Mouse (Mus musculus) cerebellum, postnatal 10 days (tissue): ENCODE results near the gene Tjp1.
A peak's percentile ranks its signal among the peaks of the same experiment; 100 is the strongest.

Source experiments
- DNase-seq, 2 experiments: peaks; one replicate each; pipeline ENCODE4 v3.0.0; 2021; ENCODE audit warnings: mixed read lengths in 2 of 2

Gene Tjp1

GRCm38 (mm10) chr7:65350348-65351079 is 177.1 kb downstream of the Tjp1 start:
- DNase-seq = no peak

GRCm38 (mm10) chr7:65348540-65348939 is 179.0 kb downstream of the Tjp1 start:
- no peak for DNase-seq

GRCm38 (mm10) chr7:65345314-65345713 is 182.3 kb downstream of the Tjp1 start:
- no peak for DNase-seq

- DNase-seq = no peak
Observed at GRCm38 (mm10) chr7:65337581-65338270, 189.9 kb downstream of the Tjp1 start.

GRCm38 (mm10) chr7:65333081-65333760 is 194.4 kb downstream of the Tjp1 start:
- DNase-seq = no peak

- DNase-seq = peak; percentile 87 to 91
Observed at GRCm38 (mm10) chr7:65319047-65319725, 208.4 kb downstream of the Tjp1 start.

GRCm38 (mm10) chr7:65317418-65317817 is 210.2 kb downstream of the Tjp1 start:
- peak; percentile 82 to 85 for DNase-seq

- DNase-seq = no peak
Observed at GRCm38 (mm10) chr7:65315182-65315581, 212.4 kb downstream of the Tjp1 start.

GRCm38 (mm10) chr7:65296675-65297589 is 230.6 kb downstream of the Tjp1 start:
- DNase-seq = no peak

GRCm38 (mm10) chr7:65282886-65283285 is 244.7 kb downstream of the Tjp1 start:
- DNase-seq = no peak

- DNase-seq = no peak
Observed at GRCm38 (mm10) chr7:65281960-65282359, 245.6 kb downstream of the Tjp1 start.

- peak; percentile 38 to 51 for DNase-seq
Observed at GRCm38 (mm10) chr7:65280944-65281912, 246.4 kb downstream of the Tjp1 start.

GRCm38 (mm10) chr7:65279277-65279676 is 248.3 kb downstream of the Tjp1 start:
- peak; percentile 65 to 66 for DNase-seq

GRCm38 (mm10) chr7:65275761-65276160 is 251.8 kb downstream of the Tjp1 start:
- no peak for DNase-seq

- DNase-seq = peak; percentile 83 to 87
Observed at GRCm38 (mm10) chr7:65274216-65274615, 253.4 kb downstream of the Tjp1 start.

- no peak for DNase-seq
Observed at GRCm38 (mm10) chr7:65249656-65250055, 277.9 kb downstream of the Tjp1 start.
